Mouse (Mus musculus) G1E (cell line): Measurements from ENCODE around the gene Rassf4. TPM values are rescaled to one million over a fixed set of nuclear protein-coding genes. Genes with fewer than 3 reads are reported as not detected.

ENCODE experiments used
- ATAC-seq: 2 replicates; pipeline ENCODE4 v1.8.0; 2016; ENCODE audit warnings: mild to moderate bottlenecking; ENCODE audit not compliant: insufficient number of reproducible peaks, poor library complexity, low FRiP score, severe bottlenecking; ENCODE audit errors: extremely low read depth
- DNase-seq: peaks from one replicate; pipeline ENCODE4 v3.0.0; 2012; ENCODE audit warnings: low spot score
- H3K27me3 ChIP-seq: 2 replicates; pipeline ENCODE4 v1.6.1; 2012; ENCODE audit warnings: mild to moderate bottlenecking, low read length, inconsistent platforms; ENCODE audit not compliant: insufficient read depth
- H3K36me3 ChIP-seq: replicated peaks from 2 replicates; pipeline ENCODE3; 2012; ENCODE audit warnings: mild to moderate bottlenecking, inconsistent platforms
- H3K4me1 ChIP-seq: 2 replicates; pipeline ENCODE4 v1.6.1; 2012; ENCODE audit warnings: low read depth, low read length, inconsistent platforms, mixed read lengths; ENCODE audit not compliant: insufficient read depth
- H3K4me3 ChIP-seq: 2 replicates; pipeline ENCODE4 v1.5.1; 2012; ENCODE audit warnings: low read depth, mild to moderate bottlenecking, inconsistent platforms, low read length, moderate library complexity, mixed read lengths
- H3K9me3 ChIP-seq: replicated peaks from 2 replicates; pipeline ENCODE4 v1.6.1; 2012; ENCODE audit warnings: inconsistent platforms
- CTCF ChIP-seq: IDR thresholded peaks from 2 replicates; pipeline ENCODE4 v1.5.1; 2012; ENCODE audit warnings: low read depth, low read length, inconsistent platforms, mixed read lengths
- GATA1 ChIP-seq: IDR thresholded peaks from 2 replicates; pipeline ENCODE4 v1.6.1; 2012; ENCODE audit warnings: borderline replicate concordance, low read length, inconsistent platforms, mixed read lengths
- GATA2 ChIP-seq: IDR thresholded peaks from 2 replicates; pipeline ENCODE4 v1.6.1; 2012; ENCODE audit warnings: low read depth, low read length, inconsistent platforms, borderline replicate concordance
- POLR2AphosphoS5 ChIP-seq: IDR thresholded peaks from 2 replicates; pipeline ENCODE4 v1.6.1; 2012; ENCODE audit warnings: low read depth, low read length, inconsistent platforms; ENCODE audit not compliant: insufficient replicate concordance
- TAL1 ChIP-seq: conservative IDR thresholded peaks from 2 replicates; pipeline ENCODE4 v1.6.1; 2012; ENCODE audit warnings: low read depth, low read length, inconsistent platforms, mixed read lengths
- polyA plus RNA-seq: library from polyadenylated mRNA; stranded (reverse); fragments of >175 nt; gene quantifications from 2 replicates; pipeline ENCODE4 v1.2.3, GENCODE M21; 2012
- total RNA-seq, 2 experiments: library from RNA; stranded (forward) in 1 of 2; stranded (reverse) in 1 of 2; fragments of 200-1000 nt in 1 of 2; fragments of >200 nt in 1 of 2; fragmentation: Nextera tagmentation in 1 of 2; gene quantifications; 2 replicates each; pipeline ENCODE4 v1.2.3; 2014 to 2017

Gene Rassf4
- total and polyA plus RNA-seq, 3 experiments: 0.16 TPM; not detected in 2

DNA sequence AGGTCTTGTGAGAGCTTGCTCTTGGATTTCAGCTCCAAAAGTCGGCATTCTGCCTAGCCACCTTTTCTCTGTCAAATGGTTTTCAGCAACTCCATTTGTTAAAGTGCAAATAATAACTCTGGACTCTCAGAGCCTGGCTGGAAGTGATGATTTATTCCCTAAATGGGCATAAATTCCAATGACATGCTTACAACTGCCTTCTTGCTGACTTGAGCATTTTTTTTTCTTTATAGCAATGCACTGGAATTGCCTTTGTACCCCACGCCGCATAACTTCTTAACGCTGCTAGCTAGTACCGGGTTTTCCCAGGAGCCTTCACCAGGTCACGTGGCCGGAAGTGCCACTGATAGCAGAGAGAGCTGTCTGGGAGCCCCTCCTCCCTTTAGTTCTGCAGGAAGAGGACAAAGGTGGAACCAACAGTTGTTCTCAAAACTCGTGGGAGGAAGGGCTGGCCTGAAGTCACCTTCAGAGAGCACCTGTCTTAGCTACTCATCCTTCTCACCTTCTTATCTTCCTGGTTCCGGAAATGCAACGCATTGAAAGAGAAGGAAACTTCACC is 2.7 kb upstream of the Rassf4 start:
- Histone ChIP-seq H3K4me3 (no peak overlapping the region), H3K36me3 (no peaks in the 10 kb centered on the region), H3K9me3 (peaks cover 85% of the 10 kb centered on the region), H3K27me3 (no peaks in the 10 kb centered on the region), H3K4me1 (no peaks in the 10 kb centered on the region)
- ATAC-seq (no peak), DNase-seq (no peak)
- TF ChIP-seq CTCF (no peak), GATA1 (no peak), TAL1 (no peak), GATA2 (no peak), POLR2AphosphoS5 (no peak)

DNA sequence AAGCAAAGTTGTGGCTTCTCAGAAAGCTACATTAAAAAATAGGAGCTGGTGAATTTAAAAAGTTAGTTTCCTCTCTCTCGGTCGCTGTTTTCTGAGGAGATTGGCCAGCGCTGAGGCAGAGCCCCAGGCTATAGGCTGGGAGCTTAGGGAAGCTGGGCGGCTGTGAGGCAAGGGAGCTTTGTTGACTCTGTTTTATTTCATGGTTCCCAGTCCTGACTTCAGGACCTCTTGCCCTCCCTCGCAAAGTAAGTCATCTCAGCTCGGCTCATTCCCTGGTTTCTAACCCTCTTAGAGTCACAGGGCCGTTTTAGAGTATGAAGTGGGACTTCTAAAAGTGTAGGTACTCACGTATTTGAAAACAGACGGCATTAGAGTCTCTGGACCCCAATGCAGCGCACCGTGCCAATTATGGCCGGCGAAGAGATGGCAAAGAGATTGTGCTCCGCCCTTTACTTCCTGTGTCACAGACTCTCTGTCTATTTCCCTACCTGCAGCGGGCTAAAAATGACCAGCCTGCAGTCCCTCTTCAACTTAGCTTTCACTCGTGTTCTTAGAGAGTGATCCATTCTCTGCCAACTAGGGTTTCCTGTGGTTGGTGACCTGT is 633 bp upstream of the Rassf4 start:
- Histone ChIP-seq H3K36me3 (no peaks in the 10 kb centered on the region), H3K4me3 (no peak overlapping the region), H3K9me3 (peaks cover 85% of the 10 kb centered on the region), H3K27me3 (no peaks in the 10 kb centered on the region), H3K4me1 (no peaks in the 10 kb centered on the region)
- ATAC-seq (no peak), DNase-seq (no peak)
- no peak for TF ChIP-seq POLR2AphosphoS5
- no peak for TF ChIP-seq CTCF
- no peak for TF ChIP-seq GATA1
- no peak for TF ChIP-seq GATA2
- TF ChIP-seq TAL1: no peak

- Histone ChIP-seq H3K4me3 (no peak overlapping the region), H3K36me3 (no peaks in the 10 kb centered on the region), H3K9me3 (peaks cover 78% of the 10 kb centered on the region), H3K4me1 (no peaks in the 10 kb centered on the region), H3K27me3 (no peaks in the 10 kb centered on the region)
- no peak for DNase-seq
- TF ChIP-seq GATA2: no peak
- TF ChIP-seq POLR2AphosphoS5: no peak
- no peak for TF ChIP-seq TAL1
- TF ChIP-seq CTCF: no peak
- TF ChIP-seq GATA1: no peak
- no peak for ATAC-seq
Measured at GRCm38 (mm10) chr6:116672349-116672748, 1.4 kb downstream of the Rassf4 start.

DNA sequence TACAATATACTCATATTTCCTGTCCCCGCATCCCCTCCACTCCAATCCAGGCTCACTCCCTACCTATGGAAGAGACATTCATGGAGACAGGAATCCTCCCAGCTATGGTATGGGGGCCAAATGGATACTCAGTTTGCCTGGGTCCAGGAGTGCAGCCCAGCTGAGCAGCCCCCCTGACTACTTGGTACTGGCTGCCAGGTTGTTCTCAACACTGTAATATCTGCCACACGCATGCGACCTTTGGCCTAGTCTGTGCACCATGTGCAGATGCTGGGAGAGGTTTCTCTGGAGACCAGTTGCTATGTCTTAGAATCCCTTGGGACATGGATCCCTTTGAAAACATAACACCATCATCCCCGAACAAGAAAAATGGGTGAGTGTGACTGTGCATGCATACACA is 2.0 kb downstream of the Rassf4 start:
- Histone ChIP-seq H3K4me1 (no peaks in the 10 kb centered on the region), H3K4me3 (no peak overlapping the region), H3K27me3 (no peaks in the 10 kb centered on the region), H3K9me3 (peaks cover 75% of the 10 kb centered on the region), H3K36me3 (no peaks in the 10 kb centered on the region)
- no peak for ATAC-seq
- no peak for TF ChIP-seq TAL1
- DNase-seq: no peak

- Histone ChIP-seq H3K4me3 (no peak overlapping the region), H3K36me3 (no peaks in the 10 kb centered on the region), H3K27me3 (no peaks in the 10 kb centered on the region), H3K9me3 (peaks cover 71% of the 10 kb centered on the region), H3K4me1 (no peaks in the 10 kb centered on the region)
- TF ChIP-seq GATA1 (no peak), TAL1 (no peak), POLR2AphosphoS5 (no peak), CTCF (no peak), GATA2 (no peak)
- DNase-seq (no peak), ATAC-seq (no peak)
Measured at GRCm38 (mm10) chr6:116671031-116671430, 2.7 kb downstream of the Rassf4 start.

GRCm38 (mm10) chr6:116670144-116670543 is 3.6 kb downstream of the Rassf4 start:
- DNase-seq (no peak), ATAC-seq (no peak)
- Histone ChIP-seq H3K36me3 (no peaks in the 10 kb centered on the region), H3K4me3 (no peak overlapping the region), H3K4me1 (no peaks in the 10 kb centered on the region), H3K9me3 (peaks cover 72% of the 10 kb centered on the region), H3K27me3 (no peaks in the 10 kb centered on the region)
- TF ChIP-seq GATA2: no peak
- TF ChIP-seq POLR2AphosphoS5: no peak
- no peak for TF ChIP-seq TAL1
- TF ChIP-seq CTCF: no peak
- no peak for TF ChIP-seq GATA1

GRCm38 (mm10) chr6:116668682-116669470 is 4.9 kb downstream of the Rassf4 start:
- H3K9me3 ChIP-seq: peaks cover 72% of the 10 kb centered on the region
- no peak for DNase-seq
- ATAC-seq: no peak
- no peaks in the 10 kb centered on the region for H3K4me1 ChIP-seq
- H3K36me3 ChIP-seq: no peaks in the 10 kb centered on the region
- H3K27me3 ChIP-seq: no peaks in the 10 kb centered on the region
- TF ChIP-seq GATA2 (no peak), CTCF (no peak), GATA1 (no peak), POLR2AphosphoS5 (no peak), TAL1 (no peak)
- H3K4me3 ChIP-seq: no peak overlapping the region
